Mouse (Mus musculus): ENCODE data around the gene Emilin2. TPM values are rescaled to one million over a fixed set of nuclear protein-coding genes. Genes with fewer than 3 reads are reported as not detected.

Gene Emilin2
- polyA plus RNA-seq, 1 experiment from 2014 or later = 1.4 TPM

DNA sequence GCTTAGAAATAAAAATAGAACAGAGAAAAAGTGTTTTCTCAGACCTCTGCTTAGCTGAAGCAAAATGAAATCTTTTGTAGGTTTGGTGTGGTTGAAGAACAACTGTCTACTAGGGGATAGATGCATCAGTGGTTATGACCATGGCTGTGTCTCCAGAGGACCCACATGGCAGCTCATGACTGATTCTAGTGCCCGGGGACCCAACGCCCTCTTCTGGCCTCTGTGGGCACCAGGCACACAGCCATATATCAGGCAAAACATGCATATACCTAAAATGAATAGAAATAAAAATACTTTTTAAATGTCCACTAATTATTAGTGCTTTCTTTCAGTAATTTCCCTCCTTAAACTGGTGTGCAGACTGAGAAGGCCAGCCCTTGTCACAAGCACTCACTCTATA is 79.8 kb downstream of the Emilin2 start:
- Histone ChIP-seq H3K9ac (ENCODE audit: low read length) (no peak overlapping the region), H3K27me3 (ENCODE audit: control insufficient read depth, insufficient read depth, low read length) (no peaks in the 10 kb centered on the region), H3K4me1 (replicated peaks; ENCODE audit: control insufficient read depth, insufficient read depth) (no peaks in the 10 kb centered on the region), H3K4me2 (replicated peaks; ENCODE audit: low read depth) (no peak overlapping the region), H3K36me3 (ENCODE audit: control insufficient read depth, insufficient read depth, low read length) (peaks cover 4% of the 10 kb centered on the region), H3K9me3 (ENCODE audit: control insufficient read depth, low read length) (no peaks in the 10 kb centered on the region), H3K4me3 (ENCODE audit: low read depth, low read length) (no peak overlapping the region), H3K27ac (replicated peaks) (no peak overlapping the region)
- TF ChIP-seq EP300 (optimal IDR thresholded peaks at IDR 0.05) (no peak), CTCF (IDR thresholded peaks at IDR 0.05; ENCODE audit: low read depth) (0 out of 2 replicates have a peak, but pooled peaks have one; percentile 17)
- WGBS = 96% methylated on average over 2 of the region's 2 CpGs
- DNase-seq (ENCODE audit: low spot score) = no peak
- ATAC-seq (ENCODE audit: low FRiP score, low TSS enrichment) = no peak

DNA sequence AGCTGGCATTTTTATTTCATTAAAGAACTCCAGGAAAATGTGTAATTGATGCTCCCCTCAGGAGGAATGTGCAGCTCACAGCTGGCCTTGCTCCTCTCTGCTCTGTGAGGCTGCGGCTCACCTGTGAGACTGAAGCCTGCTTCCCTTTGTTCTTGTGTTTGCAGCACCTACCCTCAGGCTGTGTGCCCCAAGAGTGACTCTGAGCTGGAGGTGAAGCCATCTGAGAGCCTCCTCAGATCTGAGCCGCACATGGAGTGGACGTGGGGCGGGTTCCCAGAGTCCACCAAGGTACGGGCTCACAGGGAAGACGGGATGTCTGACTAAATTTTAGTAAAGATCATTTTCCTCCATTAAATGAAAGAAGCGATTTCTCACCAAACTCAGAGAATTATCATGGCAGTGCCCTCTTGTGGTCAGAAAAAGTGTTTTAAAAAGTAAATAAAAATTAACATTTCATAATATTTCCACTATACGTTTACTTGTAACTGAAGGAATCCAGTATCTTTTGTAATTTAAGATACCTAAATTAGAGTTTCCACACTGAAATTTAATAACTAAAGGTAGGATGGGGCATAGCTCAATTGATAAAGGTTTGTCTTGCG is 81.6 kb downstream of the Emilin2 start:
- H3K4me1 ChIP-seq (replicated peaks; ENCODE audit: control insufficient read depth, insufficient read depth) = no peaks in the 10 kb centered on the region
- no peak overlapping the region for H3K27ac ChIP-seq (replicated peaks)
- 54% methylated on average over 9 of the region's 9 CpGs for WGBS
- H3K27me3 ChIP-seq (ENCODE audit: control insufficient read depth, insufficient read depth, low read length) = no peaks in the 10 kb centered on the region
- DNase-seq (ENCODE audit: low spot score) = no peak
- peaks cover 4% of the 10 kb centered on the region; the same call in 1 of the 2 replicates for H3K36me3 ChIP-seq (ENCODE audit: control insufficient read depth, insufficient read depth, low read length)
- TF ChIP-seq EP300 (optimal IDR thresholded peaks at IDR 0.05) (no peak), CTCF (IDR thresholded peaks at IDR 0.05; ENCODE audit: low read depth) (peak; percentile 63)
- no peak overlapping the region for H3K4me3 ChIP-seq (ENCODE audit: low read depth, low read length)
- H3K9me3 ChIP-seq (ENCODE audit: control insufficient read depth, low read length) = no peaks in the 10 kb centered on the region
- no peak overlapping the region for H3K9ac ChIP-seq (ENCODE audit: low read length)
- ATAC-seq (ENCODE audit: low FRiP score, low TSS enrichment) = no peak
- no peak overlapping the region for H3K4me2 ChIP-seq (replicated peaks; ENCODE audit: low read depth)

GRCm38 (mm10) chr17:71228651-71229050 is 83.1 kb downstream of the Emilin2 start:
- Histone ChIP-seq H3K9ac (ENCODE audit: low read length) (no peak overlapping the region), H3K4me2 (replicated peaks; ENCODE audit: low read depth) (no peak overlapping the region), H3K36me3 (ENCODE audit: control insufficient read depth, insufficient read depth, low read length) (0 out of 2 replicates have a peak, but pooled peaks cover 4% of the 10 kb centered on the region), H3K9me3 (ENCODE audit: control insufficient read depth, low read length) (no peaks in the 10 kb centered on the region), H3K27ac (replicated peaks) (no peak overlapping the region), H3K27me3 (ENCODE audit: control insufficient read depth, insufficient read depth, low read length) (no peaks in the 10 kb centered on the region), H3K4me3 (ENCODE audit: low read depth, low read length) (no peak overlapping the region), H3K4me1 (replicated peaks; ENCODE audit: control insufficient read depth, insufficient read depth) (no peaks in the 10 kb centered on the region)
- 85% methylated on average over 7 of the region's 7 CpGs for WGBS
- DNase-seq (ENCODE audit: low spot score) (no peak), ATAC-seq (ENCODE audit: low FRiP score, low TSS enrichment) (no peak)
- TF ChIP-seq CTCF (IDR thresholded peaks at IDR 0.05; ENCODE audit: low read depth) (no peak), EP300 (optimal IDR thresholded peaks at IDR 0.05) (no peak)

GRCm38 (mm10) chr17:71227128-71227895 is 84.5 kb downstream of the Emilin2 start:
- DNase-seq (ENCODE audit: low spot score) = no peak
- H3K9ac ChIP-seq (ENCODE audit: low read length) = no peak overlapping the region
- no peaks in the 10 kb centered on the region for H3K4me1 ChIP-seq (replicated peaks; ENCODE audit: control insufficient read depth, insufficient read depth)
- TF ChIP-seq EP300 (optimal IDR thresholded peaks at IDR 0.05) (no peak), CTCF (IDR thresholded peaks at IDR 0.05; ENCODE audit: low read depth) (no peak)
- no peak overlapping the region for H3K4me2 ChIP-seq (replicated peaks; ENCODE audit: low read depth)
- 81% methylated on average over 9 of the region's 9 CpGs for WGBS
- no peak overlapping the region for H3K4me3 ChIP-seq (ENCODE audit: low read depth, low read length)
- H3K9me3 ChIP-seq (ENCODE audit: control insufficient read depth, low read length) = no peaks in the 10 kb centered on the region
- H3K27ac ChIP-seq (replicated peaks) = no peak overlapping the region
- no peaks in the 10 kb centered on the region for H3K27me3 ChIP-seq (ENCODE audit: control insufficient read depth, insufficient read depth, low read length)
- ATAC-seq (ENCODE audit: low FRiP score, low TSS enrichment) = no peak
- 0 out of 2 replicates have a peak, but pooled peaks cover 4% of the 10 kb centered on the region for H3K36me3 ChIP-seq (ENCODE audit: control insufficient read depth, insufficient read depth, low read length)

DNA sequence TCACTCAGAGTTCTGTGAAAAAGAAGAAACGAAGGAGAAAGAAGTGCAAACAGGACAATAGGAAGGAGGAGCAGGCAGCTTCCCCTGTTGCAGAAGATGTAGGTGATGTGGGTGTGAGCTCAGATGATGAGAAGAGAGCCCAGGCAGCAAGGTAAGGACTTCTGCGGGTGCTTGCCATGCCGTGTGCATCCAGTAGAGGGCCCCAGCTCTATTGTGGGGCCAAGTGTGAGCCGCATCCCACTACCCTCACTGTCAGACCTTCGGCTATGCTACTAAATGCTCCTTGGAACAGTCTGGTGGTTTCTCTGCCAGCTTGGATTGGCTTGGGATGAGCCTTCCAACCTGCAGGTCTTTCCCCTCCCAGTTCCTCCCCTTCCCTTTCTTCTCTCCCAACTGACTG is 86.7 kb downstream of the Emilin2 start:
- H3K4me1 ChIP-seq (replicated peaks; ENCODE audit: control insufficient read depth, insufficient read depth) = no peaks in the 10 kb centered on the region
- DNase-seq (ENCODE audit: low spot score) = peak; percentile 29
- H3K9ac ChIP-seq (ENCODE audit: low read length) = no peak overlapping the region
- H3K36me3 ChIP-seq (ENCODE audit: control insufficient read depth, insufficient read depth, low read length) = no peaks in the 10 kb centered on the region
- H3K27me3 ChIP-seq (ENCODE audit: control insufficient read depth, insufficient read depth, low read length) = no peaks in the 10 kb centered on the region
- H3K4me3 ChIP-seq (ENCODE audit: low read depth, low read length) = no peak overlapping the region
- H3K9me3 ChIP-seq (ENCODE audit: control insufficient read depth, low read length) = no peaks in the 10 kb centered on the region
- WGBS = 46% methylated on average over 5 of the region's 5 CpGs
- H3K27ac ChIP-seq (replicated peaks) = no peak overlapping the region
- H3K4me2 ChIP-seq (replicated peaks; ENCODE audit: low read depth) = no peak overlapping the region
- TF ChIP-seq EP300 (optimal IDR thresholded peaks at IDR 0.05) = no peak
- peak; percentile 61 for TF ChIP-seq CTCF (IDR thresholded peaks at IDR 0.05; ENCODE audit: low read depth)
- no peak for ATAC-seq (ENCODE audit: low FRiP score, low TSS enrichment)

DNA sequence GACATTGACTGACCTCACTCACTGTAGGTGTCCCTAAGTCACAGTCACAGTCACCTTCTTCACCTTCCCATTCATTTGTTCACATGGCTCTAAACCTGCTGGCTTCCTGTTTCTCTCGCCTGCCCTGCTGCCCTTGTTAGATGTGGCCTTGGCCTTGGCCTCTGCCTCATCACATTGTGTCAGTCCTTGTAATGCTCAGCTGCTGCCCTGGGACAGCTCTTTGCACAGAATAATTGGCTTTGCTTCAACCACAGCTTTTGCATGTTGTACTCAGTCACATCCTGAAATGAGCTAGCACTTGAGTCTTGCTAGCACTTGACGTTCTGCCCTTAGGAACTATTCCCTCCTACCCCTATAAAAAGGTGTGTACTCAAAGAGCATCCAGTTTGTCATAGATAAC is 87.3 kb downstream of the Emilin2 start:
- no peak for TF ChIP-seq EP300 (optimal IDR thresholded peaks at IDR 0.05)
- no peak for TF ChIP-seq CTCF (IDR thresholded peaks at IDR 0.05; ENCODE audit: low read depth)
- H3K4me2 ChIP-seq (replicated peaks; ENCODE audit: low read depth) = no peak overlapping the region
- no peak overlapping the region for H3K27ac ChIP-seq (replicated peaks)
- H3K36me3 ChIP-seq (ENCODE audit: control insufficient read depth, insufficient read depth, low read length) = no peaks in the 10 kb centered on the region
- no peaks in the 10 kb centered on the region for H3K27me3 ChIP-seq (ENCODE audit: control insufficient read depth, insufficient read depth, low read length)
- DNase-seq (ENCODE audit: low spot score) (no peak), ATAC-seq (ENCODE audit: low FRiP score, low TSS enrichment) (no peak)
- H3K4me1 ChIP-seq (replicated peaks; ENCODE audit: control insufficient read depth, insufficient read depth) = no peaks in the 10 kb centered on the region
- H3K9ac ChIP-seq (ENCODE audit: low read length) = no peak overlapping the region
- no peaks in the 10 kb centered on the region for H3K9me3 ChIP-seq (ENCODE audit: control insufficient read depth, low read length)
- H3K4me3 ChIP-seq (ENCODE audit: low read depth, low read length) = no peak overlapping the region
- WGBS = 58% methylated on average over 2 of the region's 2 CpGs
